Mouse (Mus musculus): Measurements from ENCODE around the gene Prdm1. TPM values are rescaled to one million over a fixed set of nuclear protein-coding genes. Genes with fewer than 3 reads are reported as not detected.

The Prdm1 gene
- polyA plus RNA-seq, 1 experiment, result 0.29 TPM

- Histone ChIP-seq H3K27ac (ENCODE audit: insufficient read depth, low read length) (no peak overlapping the region), H3K4me3 (replicated peaks; ENCODE audit: insufficient read depth, low read depth, low read length) (no peak overlapping the region), H3K4me1 (ENCODE audit: control insufficient read depth, insufficient read depth, low read length) (no peaks in the 10 kb centered on the region), H3K27me3 (ENCODE audit: control insufficient read depth, insufficient read depth, low read length) (no peaks in the 10 kb centered on the region)
- 96% methylated on average over 5 of the region's 5 CpGs for WGBS
- DNase-seq, result no peak
- TF ChIP-seq CTCF (IDR thresholded peaks at IDR 0.05; ENCODE audit: borderline replicate concordance, insufficient read depth, low read depth, low read length) (no peak), POLR2A (IDR thresholded peaks at IDR 0.05; ENCODE audit: borderline replicate concordance, insufficient read depth, low read length) (no peak)
These were observed 37.3 kb downstream of the Prdm1 start for GRCm38 (mm10) chr10:44490899-44491422.

GRCm38 (mm10) chr10:44487132-44487531 lies 41.2 kb downstream of the Prdm1 start:
- TF ChIP-seq POLR2A (IDR thresholded peaks at IDR 0.05; ENCODE audit: borderline replicate concordance, insufficient read depth, low read length), result no peak
- Histone ChIP-seq H3K4me1 (ENCODE audit: control insufficient read depth, insufficient read depth, low read length) (no peaks in the 10 kb centered on the region), H3K27ac (ENCODE audit: insufficient read depth, low read length) (no peak overlapping the region), H3K27me3 (ENCODE audit: control insufficient read depth, insufficient read depth, low read length) (no peaks in the 10 kb centered on the region), H3K4me3 (replicated peaks; ENCODE audit: insufficient read depth, low read depth, low read length) (no peak overlapping the region)
- WGBS, result 93% methylated on average over 10 of the region's 11 CpGs
- no peak for DNase-seq

GRCm38 (mm10) chr10:44484077-44484476 lies 44.2 kb downstream of the Prdm1 start:
- Histone ChIP-seq H3K27me3 (ENCODE audit: control insufficient read depth, insufficient read depth, low read length) (no peaks in the 10 kb centered on the region; the same call in 1 of the 2 replicates), H3K4me3 (replicated peaks; ENCODE audit: insufficient read depth, low read depth, low read length) (no peak overlapping the region), H3K27ac (ENCODE audit: insufficient read depth, low read length) (no peak overlapping the region), H3K4me1 (ENCODE audit: control insufficient read depth, insufficient read depth, low read length) (no peaks in the 10 kb centered on the region)
- TF ChIP-seq CTCF (IDR thresholded peaks at IDR 0.05; ENCODE audit: borderline replicate concordance, insufficient read depth, low read depth, low read length) (no peak), POLR2A (IDR thresholded peaks at IDR 0.05; ENCODE audit: borderline replicate concordance, insufficient read depth, low read length) (no peak)
- 91% methylated on average over 5 of the region's 5 CpGs for WGBS
- DNase-seq, result no peak

GRCm38 (mm10) chr10:44483116-44483515 lies 45.2 kb downstream of the Prdm1 start:
- Histone ChIP-seq H3K4me3 (replicated peaks; ENCODE audit: insufficient read depth, low read depth, low read length) (no peak overlapping the region), H3K27me3 (ENCODE audit: control insufficient read depth, insufficient read depth, low read length) (no peaks in the 10 kb centered on the region; the same call in 1 of the 2 replicates), H3K4me1 (ENCODE audit: control insufficient read depth, insufficient read depth, low read length) (no peaks in the 10 kb centered on the region), H3K27ac (ENCODE audit: insufficient read depth, low read length) (no peak overlapping the region)
- TF ChIP-seq POLR2A (IDR thresholded peaks at IDR 0.05; ENCODE audit: borderline replicate concordance, insufficient read depth, low read length) (no peak), CTCF (IDR thresholded peaks at IDR 0.05; ENCODE audit: borderline replicate concordance, insufficient read depth, low read depth, low read length) (no peak)
- WGBS, result 86% methylated on average over 6 of the region's 6 CpGs
- DNase-seq, result no peak

- Histone ChIP-seq H3K27ac (ENCODE audit: insufficient read depth, low read length) (no peak overlapping the region), H3K4me3 (replicated peaks; ENCODE audit: insufficient read depth, low read depth, low read length) (no peak overlapping the region), H3K27me3 (ENCODE audit: control insufficient read depth, insufficient read depth, low read length) (no peaks in the 10 kb centered on the region; the same call in 1 of the 2 replicates), H3K4me1 (ENCODE audit: control insufficient read depth, insufficient read depth, low read length) (no peaks in the 10 kb centered on the region)
- no peak for TF ChIP-seq CTCF (IDR thresholded peaks at IDR 0.05; ENCODE audit: borderline replicate concordance, insufficient read depth, low read depth, low read length)
- 24% methylated on average over 5 of the region's 5 CpGs for WGBS
- DNase-seq, result no peak
These were observed 46.9 kb downstream of the Prdm1 start for GRCm38 (mm10) chr10:44481379-44481778.

GRCm38 (mm10) chr10:44479286-44479685 lies 49.0 kb downstream of the Prdm1 start:
- no peaks in the 10 kb centered on the region for H3K4me1 ChIP-seq (ENCODE audit: control insufficient read depth, insufficient read depth, low read length)
- 73% methylated on average over 6 of the region's 6 CpGs for WGBS
- DNase-seq, result no peak
- no peaks in the 10 kb centered on the region; the same call in 1 of the 2 replicates for H3K27me3 ChIP-seq (ENCODE audit: control insufficient read depth, insufficient read depth, low read length)
- H3K4me3 ChIP-seq (replicated peaks; ENCODE audit: insufficient read depth, low read depth, low read length), result no peak overlapping the region
- H3K27ac ChIP-seq (ENCODE audit: insufficient read depth, low read length), result no peak overlapping the region
- TF ChIP-seq POLR2A (IDR thresholded peaks at IDR 0.05; ENCODE audit: borderline replicate concordance, insufficient read depth, low read length) (no peak), CTCF (IDR thresholded peaks at IDR 0.05; ENCODE audit: borderline replicate concordance, insufficient read depth, low read depth, low read length) (no peak)

GRCm38 (mm10) chr10:44478091-44478490 lies 50.2 kb downstream of the Prdm1 start:
- DNase-seq, result no peak
- WGBS, result 28% methylated on average over 5 of the region's 5 CpGs
- Histone ChIP-seq H3K4me3 (replicated peaks; ENCODE audit: insufficient read depth, low read depth, low read length) (no peak overlapping the region), H3K27ac (ENCODE audit: insufficient read depth, low read length) (no peak overlapping the region), H3K4me1 (ENCODE audit: control insufficient read depth, insufficient read depth, low read length) (no peaks in the 10 kb centered on the region), H3K27me3 (ENCODE audit: control insufficient read depth, insufficient read depth, low read length) (no peaks in the 10 kb centered on the region; the same call in 1 of the 2 replicates)
- TF ChIP-seq POLR2A (IDR thresholded peaks at IDR 0.05; ENCODE audit: borderline replicate concordance, insufficient read depth, low read length) (no peak), CTCF (IDR thresholded peaks at IDR 0.05; ENCODE audit: borderline replicate concordance, insufficient read depth, low read depth, low read length) (no peak)

GRCm38 (mm10) chr10:44477240-44477639 lies 51.1 kb downstream of the Prdm1 start:
- H3K27me3 ChIP-seq (ENCODE audit: control insufficient read depth, insufficient read depth, low read length), result no peaks in the 10 kb centered on the region; the same call in 1 of the 2 replicates
- no peak overlapping the region for H3K27ac ChIP-seq (ENCODE audit: insufficient read depth, low read length)
- DNase-seq, result no peak
- H3K4me3 ChIP-seq (replicated peaks; ENCODE audit: insufficient read depth, low read depth, low read length), result no peak overlapping the region
- TF ChIP-seq CTCF (IDR thresholded peaks at IDR 0.05; ENCODE audit: borderline replicate concordance, insufficient read depth, low read depth, low read length) (no peak), POLR2A (IDR thresholded peaks at IDR 0.05; ENCODE audit: borderline replicate concordance, insufficient read depth, low read length) (no peak)
- H3K4me1 ChIP-seq (ENCODE audit: control insufficient read depth, insufficient read depth, low read length), result no peaks in the 10 kb centered on the region
- 90% methylated on average over 8 of the region's 8 CpGs for WGBS

All from cerebellum, adult 2 months (tissue).